Mouse (Mus musculus) heart, postnatal 0 days (tissue): ENCODE results near the gene Neurog2.

Source experiments
- CTCF ChIP-seq: IDR thresholded peaks from 2 replicates; pipeline ENCODE4 v1.5.1; 2016; ENCODE audit warnings: antibody characterized with exemption, control low read depth, low read depth
- EP300 ChIP-seq: IDR thresholded peaks from 2 replicates; pipeline ENCODE4 v1.6.1; 2016; ENCODE audit warnings: antibody characterized with exemption, low read depth

DNA sequence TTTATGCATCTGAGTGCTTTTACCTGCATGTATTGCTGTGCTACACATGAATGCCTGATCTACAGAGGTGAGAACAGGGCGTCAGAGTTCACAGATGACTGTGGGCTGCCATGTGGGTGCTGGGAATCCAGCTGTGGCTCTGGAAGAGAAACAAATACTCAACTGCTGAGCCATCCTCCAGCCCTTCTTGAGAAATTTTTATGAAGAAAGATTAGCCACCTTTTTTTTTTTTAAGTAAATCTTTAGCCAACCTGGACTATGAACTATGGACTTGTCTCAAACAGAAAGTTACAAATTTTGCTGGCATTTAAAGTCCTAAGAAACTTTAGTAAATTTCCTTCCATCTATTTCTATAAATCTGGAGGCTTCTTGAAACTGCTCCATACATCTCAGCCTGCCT is 35.8 kb upstream of the Neurog2 start:
- no peak for TF ChIP-seq CTCF
- no peak for TF ChIP-seq EP300
